Mouse (Mus musculus) stomach, postnatal 0 days (tissue): Measurements from ENCODE around the gene Ssu72.
"Not testable (repeated sequence)": the region's sequence is repeated elsewhere in the genome, so short reads cannot be mapped to it uniquely, and the experiment has no call there.

Source experiments
- CTCF ChIP-seq: IDR thresholded peaks from 2 replicates; pipeline ENCODE4 v1.5.1; 2016; ENCODE audit warnings: antibody characterized with exemption, low read depth, mild to moderate bottlenecking, moderate library complexity
- EP300 ChIP-seq: optimal IDR thresholded peaks from 2 replicates; pipeline ENCODE3; 2016; ENCODE audit warnings: antibody characterized with exemption

DNA sequence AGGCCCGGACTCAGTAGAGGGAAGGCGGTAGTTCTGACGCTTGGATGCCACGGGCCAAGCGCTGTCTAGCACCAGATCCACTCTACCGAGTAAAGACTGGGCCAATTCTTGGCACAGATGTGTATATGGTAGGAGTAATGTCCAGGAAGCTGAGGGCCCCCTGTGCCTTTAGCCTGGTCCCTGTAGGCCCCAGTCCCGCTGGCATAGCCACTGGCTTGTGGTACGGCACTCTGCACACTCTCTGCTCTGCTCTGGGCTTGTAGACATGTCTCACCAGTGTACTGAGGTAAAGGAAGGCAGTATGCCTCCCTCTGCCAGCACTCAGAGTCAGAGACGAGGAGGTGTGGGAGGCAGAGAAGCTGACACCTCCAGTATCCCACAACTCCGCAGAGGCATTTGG, 36.1 kb downstream of the Ssu72 start:
- TF ChIP-seq CTCF, EP300: not testable (repeated sequence)
